Mouse (Mus musculus) thymus, postnatal 0 days (tissue): ENCODE data around the gene Nphs2. TPM values are rescaled to one million over a fixed set of nuclear protein-coding genes. Genes with fewer than 3 reads are reported as not detected.

Experiments
- DNase-seq: peaks from one replicate; pipeline ENCODE4 v3.0.0-alpha.2; 2015; ENCODE audit warnings: low spot score
- polyA plus RNA-seq: library from polyadenylated mRNA; unstranded; fragments of >200 nt; fragmentation: Nextera tagmentation; extraction: Ambion mirVana; gene quantifications from 2 replicates; pipeline ENCODE4 v1.2.1, GENCODE M21; 2015

Nphs2 gene
- polyA plus RNA-seq, 1 experiment from 2014 or later, result 4.6 TPM

GRCm38 (mm10) chr1:156352466-156352865, 41.9 kb downstream of the Nphs2 start:
- no peak for DNase-seq

GRCm38 (mm10) chr1:156365740-156366139, 55.2 kb downstream of the Nphs2 start, which contains the start of gene Gm2000:
Gene Gm2000 (plus strand): TSS chr1:156366040.
- no peak for DNase-seq

Other genes starting within 250 kb of the Nphs2 start
- gene Fam163a, start 105.7 kb upstream of the Nphs2 start, polyA plus RNA-seq, result 0.31 and 0.33 TPM in 2 replicates
- gene Tdrd5, start 7.1 kb upstream of the Nphs2 start, polyA plus RNA-seq, result 20.7 and 24.0 TPM in 2 replicates
- 1,036 and 1,057 TPM in 2 replicates for gene Gm2000, start 55.3 kb downstream of the Nphs2 start, polyA plus RNA-seq
- 5.2 and 7.8 TPM in 2 replicates for gene Axdnd1, start 110.4 kb downstream of the Nphs2 start, polyA plus RNA-seq
- gene Soat1, start 163.6 kb downstream of the Nphs2 start, polyA plus RNA-seq, result 43.4 and 45.6 TPM in 2 replicates
- gene Gm10031, start 213.3 kb downstream of the Nphs2 start, polyA plus RNA-seq, result 0.65 and 0.72 TPM in 2 replicates
- 2.4 and 3.7 TPM in 2 replicates for gene Abl2, start 248.1 kb downstream of the Nphs2 start, polyA plus RNA-seq